Mouse (Mus musculus) heart, postnatal 0 days (tissue): ENCODE results near the gene Pak4. TPM values are rescaled to one million over a fixed set of nuclear protein-coding genes. Genes with fewer than 3 reads are reported as not detected.

ENCODE experiments used
- ATAC-seq: fragments of 200-750 bp; cut with Nextera tagmentation; 2 replicates; pipeline ENCODE4 v1.8.0; 2017; ENCODE audit warnings: low read depth, moderate number of reproducible peaks, moderate library complexity; ENCODE audit not compliant: insufficient read depth
- DNase-seq: peaks from one replicate; pipeline ENCODE4 v3.0.0-alpha.2; 2016; ENCODE audit warnings: low spot score
- H3K27ac ChIP-seq: fragments of 300-500 bp; sonication (generic); 2 replicates; pipeline ENCODE4 v1.5.1; 2014; ENCODE audit warnings: low read depth, mild to moderate bottlenecking
- H3K27me3 ChIP-seq: fragments of 300-500 bp; sonication (generic); 2 replicates; pipeline ENCODE4 v1.6.1; 2014; ENCODE audit warnings: low read length, mixed read lengths; ENCODE audit not compliant: control insufficient read depth, insufficient read depth
- H3K36me3 ChIP-seq: fragments of 300-500 bp; sonication (generic); replicated peaks from 2 replicates; pipeline ENCODE4 v1.6.1; 2014; ENCODE audit warnings: low read length, mixed read lengths; ENCODE audit not compliant: control insufficient read depth, insufficient read depth
- H3K4me1 ChIP-seq: fragments of 300-500 bp; sonication (generic); 2 replicates; pipeline ENCODE4 v1.6.1; 2014; ENCODE audit warnings: antibody characterized with exemption; ENCODE audit not compliant: control insufficient read depth, insufficient read depth
- H3K4me2 ChIP-seq: fragments of 300-500 bp; sonication (generic); 2 replicates; pipeline ENCODE4 v1.6.1; 2014; ENCODE audit warnings: low read depth, mild to moderate bottlenecking, low read length, moderate library complexity
- H3K4me3 ChIP-seq: fragments of 300-500 bp; sonication (generic); 2 replicates; pipeline ENCODE4 v1.5.1; 2014; ENCODE audit warnings: low read depth, low read length
- H3K9ac ChIP-seq: fragments of 300-500 bp; sonication (generic); replicated peaks from 2 replicates; pipeline ENCODE4 v1.6.1; 2014; ENCODE audit warnings: low read depth, low read length, mixed read lengths
- H3K9me3 ChIP-seq: fragments of 300-500 bp; sonication (generic); replicated peaks from 2 replicates; pipeline ENCODE4 v1.6.1; 2016; ENCODE audit warnings: low read length; ENCODE audit not compliant: control insufficient read depth
- CTCF ChIP-seq: IDR thresholded peaks from 2 replicates; pipeline ENCODE4 v1.5.1; 2016; ENCODE audit warnings: antibody characterized with exemption, control low read depth, low read depth
- EP300 ChIP-seq: IDR thresholded peaks from 2 replicates; pipeline ENCODE4 v1.6.1; 2016; ENCODE audit warnings: antibody characterized with exemption, low read depth
- WGBS: fragments of 180-500 bp; shearing (Covaris S2); extraction: QIAGEN DNeasy Blood & Tissue Kit; methylation state at CpG from one replicate; pipeline ENCODE4 v1.1.7; 2014; 5-methylcytosine and 5-hydroxymethylcytosine counted together
- polyA plus RNA-seq: library from polyadenylated mRNA; unstranded; fragments of >200 nt; fragmentation: Nextera tagmentation; extraction: Ambion mirVana; gene quantifications from 2 replicates; pipeline ENCODE4 v1.2.1, GENCODE M21; 2015
- total RNA-seq: library from RNA; depleted of rRNA; stranded (reverse); fragments of >200 nt; gene quantifications from 2 replicates; pipeline ENCODE4 v1.2.3, GENCODE M21; 2014; ENCODE audit warnings: low replicate concordance

Pak4 gene
- total and polyA plus RNA-seq, 2 experiments from 2014 or later: 11.3 to 12.7 TPM

GRCm38 (mm10) chr7:28558486-28558885 is 39.5 kb downstream of the Pak4 start:
- H3K4me2 ChIP-seq: no peak overlapping the region
- no peak overlapping the region for H3K4me3 ChIP-seq
- H3K9me3 ChIP-seq: no peaks in the 10 kb centered on the region
- H3K4me1 ChIP-seq: no peaks in the 10 kb centered on the region
- DNase-seq (no peak), ATAC-seq (peak; percentile 61; the same call in 1 of the 2 replicates)
- H3K36me3 ChIP-seq: peaks cover 28% of the 10 kb centered on the region
- no peak overlapping the region for H3K9ac ChIP-seq
- 43% methylated on average over 4 of the region's 4 CpGs for WGBS
- H3K27ac ChIP-seq: no peak overlapping the region
- TF ChIP-seq CTCF (no peak), EP300 (no peak)
- no peaks in the 10 kb centered on the region for H3K27me3 ChIP-seq

- no peak overlapping the region for H3K4me3 ChIP-seq
- ATAC-seq: no peak
- peaks cover 20% of the 10 kb centered on the region for H3K36me3 ChIP-seq
- peak overlapping the region; percentile 39; the same call in 1 of the 2 replicates for H3K27ac ChIP-seq
- no peak overlapping the region for H3K9ac ChIP-seq
- no peaks in the 10 kb centered on the region; the same call in 1 of the 2 replicates for H3K9me3 ChIP-seq
- no peaks in the 10 kb centered on the region for H3K4me1 ChIP-seq
- H3K4me2 ChIP-seq: no peak overlapping the region
- DNase-seq: no peak
- H3K27me3 ChIP-seq: no peaks in the 10 kb centered on the region
- TF ChIP-seq EP300: no peak
- no peak for TF ChIP-seq CTCF
- WGBS: 58% methylated on average over 6 of the region's 6 CpGs
Observed at GRCm38 (mm10) chr7:28557708-28558107, 40.3 kb downstream of the Pak4 start.

DNA sequence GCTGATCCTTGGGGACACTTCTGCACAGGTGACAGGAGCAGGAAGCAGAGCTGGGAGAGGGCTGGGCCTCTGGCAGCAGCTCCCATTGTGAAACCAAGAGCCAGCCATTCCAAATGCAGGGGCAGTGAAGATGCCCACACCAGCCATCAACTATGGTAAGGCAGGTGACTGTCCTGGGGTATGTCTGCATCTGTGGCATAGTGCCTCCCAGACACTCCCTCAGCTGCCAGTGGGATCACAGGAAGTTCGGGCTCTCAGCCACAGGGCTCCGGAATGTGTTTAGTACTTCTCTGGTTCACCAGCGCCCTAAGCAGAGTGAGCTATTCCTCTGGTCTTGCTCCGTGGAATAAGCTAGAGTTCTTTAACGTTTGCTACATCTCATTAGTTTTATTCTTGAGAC is 40.9 kb downstream of the Pak4 start:
- H3K27me3 ChIP-seq: no peaks in the 10 kb centered on the region
- peak overlapping the region; percentile 3; the same call in 1 of the 2 replicates for H3K27ac ChIP-seq
- H3K36me3 ChIP-seq: peaks cover 17% of the 10 kb centered on the region
- 65% methylated on average over 5 of the region's 5 CpGs for WGBS
- DNase-seq (no peak), ATAC-seq (no peak)
- no peaks in the 10 kb centered on the region; the same call in 1 of the 2 replicates for H3K9me3 ChIP-seq
- H3K4me2 ChIP-seq: no peak overlapping the region
- H3K4me3 ChIP-seq: no peak overlapping the region
- H3K4me1 ChIP-seq: no peaks in the 10 kb centered on the region
- no peak for TF ChIP-seq EP300
- no peak for TF ChIP-seq CTCF
- no peak overlapping the region for H3K9ac ChIP-seq

GRCm38 (mm10) chr7:28555939-28556535 is 41.9 kb downstream of the Pak4 start:
- Histone ChIP-seq H3K36me3 (peaks cover 17% of the 10 kb centered on the region), H3K27ac (no peak overlapping the region), H3K9me3 (no peaks in the 10 kb centered on the region; the same call in 1 of the 2 replicates), H3K4me1 (no peaks in the 10 kb centered on the region), H3K27me3 (no peaks in the 10 kb centered on the region), H3K9ac (no peak overlapping the region), H3K4me3 (no peak overlapping the region), H3K4me2 (no peak overlapping the region)
- WGBS: 16% methylated on average over 5 of the region's 5 CpGs
- no peak for TF ChIP-seq EP300
- TF ChIP-seq CTCF: no peak
- ATAC-seq (no peak), DNase-seq (no peak)

- Histone ChIP-seq H3K27me3 (peaks cover under 1% of the 10 kb centered on the region; the same call in 1 of the 2 replicates), H3K9ac (no peak overlapping the region), H3K27ac (no peak overlapping the region), H3K4me3 (no peak overlapping the region), H3K4me2 (no peak overlapping the region), H3K9me3 (no peaks in the 10 kb centered on the region; the same call in 1 of the 2 replicates), H3K36me3 (no peaks in the 10 kb centered on the region), H3K4me1 (no peaks in the 10 kb centered on the region)
- no peak for DNase-seq
- no peak for ATAC-seq
- TF ChIP-seq CTCF (no peak), EP300 (no peak)
- WGBS: 89% methylated on average over 6 of the region's 6 CpGs
Observed at GRCm38 (mm10) chr7:28553076-28553475, 44.9 kb downstream of the Pak4 start.

GRCm38 (mm10) chr7:28547628-28548027 is 50.4 kb downstream of the Pak4 start:
- Histone ChIP-seq H3K9me3 (no peaks in the 10 kb centered on the region; the same call in 1 of the 2 replicates), H3K27me3 (peaks cover 47% of the 10 kb centered on the region), H3K9ac (no peak overlapping the region), H3K36me3 (no peaks in the 10 kb centered on the region), H3K4me3 (no peak overlapping the region), H3K27ac (no peak overlapping the region), H3K4me1 (peaks cover 4% of the 10 kb centered on the region; the same call in 1 of the 2 replicates), H3K4me2 (no peak overlapping the region)
- ATAC-seq: no peak
- TF ChIP-seq CTCF (no peak), EP300 (no peak)
- WGBS: 59% methylated on average over 7 of the region's 7 CpGs
- DNase-seq: no peak
